ENCODE assay signal across 8 mouse cellular contexts in genomic region chr10:19933511-19934383, GRCm38 (mm10). TPM values are rescaled to one million over a fixed set of nuclear protein-coding genes. Genes with fewer than 3 reads are reported as not detected.
DNase-seq lines count a peak whose midpoint lies in the region; ATAC-seq and TF ChIP-seq lines count a peak whose summit lies in the region.

No protein-coding gene starts in this region.

- DNase-seq in cerebellum, adult 8-10 months: peak; percentile 88
- peak; percentile 57 to 65 for DNase-seq in frontal cortex, postnatal 14 days (ENCODE audit: low spot score in 2 of 2)
- peak; percentile 63 to 75 for DNase-seq in layer of hippocampus, postnatal 14 days (ENCODE audit: low spot score in 2 of 2)
- DNase-seq in lung, postnatal 0 days (ENCODE audit: low spot score): peak; percentile 87
- DNase-seq in ovary, adult 18-20 months (ENCODE audit: low spot score): peak; percentile 82
- peak; percentile 87 for DNase-seq in thymus, adult 2 months

- no peak overlapping the region for H3K27ac ChIP-seq in ES-Bruce4 (ENCODE audit: insufficient read depth, low read length)
- peak overlapping the region; percentile 67 for H3K27ac ChIP-seq in hindbrain, embryonic 12.5 days
- H3K27ac ChIP-seq in lung, postnatal 0 days (ENCODE audit: low read length): peak overlapping the region; percentile 72
- no peak overlapping the region for H3K27ac ChIP-seq in thymus, adult 2 months (ENCODE audit: control insufficient read depth, insufficient read depth, low read length)

- peak overlapping the region; percentile 93 for H3K4me3 ChIP-seq in ES-Bruce4 (ENCODE audit: low read depth, low read length)
- peak overlapping the region; percentile 83 for H3K4me3 ChIP-seq in hindbrain, embryonic 12.5 days
- H3K4me3 ChIP-seq in lung, postnatal 0 days (ENCODE audit: low read depth, low read length): peak overlapping the region; percentile 66
- peak overlapping the region; percentile 67 for H3K4me3 ChIP-seq in thymus, adult 2 months (ENCODE audit: control insufficient read depth, insufficient read depth, low read length)

- peak overlapping the region; percentile 67 for H3K9ac ChIP-seq in ES-Bruce4 (ENCODE audit: low read depth, poor library complexity, severe bottlenecking)
- H3K9ac ChIP-seq in hindbrain, embryonic 12.5 days: peak overlapping the region; percentile 70
- H3K9ac ChIP-seq in lung, postnatal 0 days (replicated peaks; ENCODE audit: low read depth): peak overlapping the region; percentile 41

- H3K9me3 ChIP-seq in ES-Bruce4 (replicated peaks; ENCODE audit: control insufficient read depth, insufficient read depth, low read length, poor library complexity, severe bottlenecking): no peaks in the 10 kb centered on the region
- H3K9me3 ChIP-seq in hindbrain, embryonic 12.5 days (replicated peaks): no peaks in the 10 kb centered on the region
- no peaks in the 10 kb centered on the region for H3K9me3 ChIP-seq in lung, postnatal 0 days (ENCODE audit: low read length)

- H3K4me1 ChIP-seq in ES-Bruce4 (ENCODE audit: control insufficient read depth, insufficient read depth, low read length): no peaks in the 10 kb centered on the region
- peaks cover 9% of the 10 kb centered on the region for H3K4me1 ChIP-seq in hindbrain, embryonic 12.5 days
- peaks cover 3% of the 10 kb centered on the region; the same call in 1 of the 2 replicates for H3K4me1 ChIP-seq in lung, postnatal 0 days (ENCODE audit: insufficient read depth, low read depth, low read length)
- H3K4me1 ChIP-seq in thymus, adult 2 months (replicated peaks; ENCODE audit: control insufficient read depth, insufficient read depth, low read length): peaks cover 13% of the 10 kb centered on the region

- peak overlapping the region; percentile 87 for H3K4me2 ChIP-seq in hindbrain, embryonic 12.5 days (replicated peaks)
- peak overlapping the region; percentile 83 for H3K4me2 ChIP-seq in lung, postnatal 0 days (replicated peaks; ENCODE audit: low read depth, low read length)

- TF ChIP-seq CTCF in ES-Bruce4 (IDR thresholded peaks at IDR 0.05; ENCODE audit: low read depth, low read length): peak; percentile 21
- TF ChIP-seq CTCF in lung, postnatal 0 days (IDR thresholded peaks at IDR 0.05): peak; percentile 56
- TF ChIP-seq CTCF in thymus, adult 2 months (IDR thresholded peaks at IDR 0.05; ENCODE audit: borderline replicate concordance, control insufficient read depth, extremely low read depth, insufficient read depth, low read length, poor library complexity): peak; percentile 76; the same call in 1 of the 2 replicates

- WGBS in hindbrain, embryonic 12.5 days: under 1% methylated on average over 90 of the region's 97 CpGs
- under 1% methylated on average over 62 of the region's 97 CpGs for WGBS in lung, postnatal 0 days
- WGBS in thymus, adult 2 months: under 1% methylated on average over 87 of the region's 97 CpGs

- H3K36me3 ChIP-seq in ES-Bruce4 (ENCODE audit: control insufficient read depth, insufficient read depth, low read length, poor library complexity, severe bottlenecking): no peaks in the 10 kb centered on the region
- H3K36me3 ChIP-seq in hindbrain, embryonic 12.5 days: no peaks in the 10 kb centered on the region
- H3K36me3 ChIP-seq in lung, postnatal 0 days (ENCODE audit: insufficient read depth, low read length): no peaks in the 10 kb centered on the region
- H3K36me3 ChIP-seq in thymus, adult 2 months (ENCODE audit: control insufficient read depth, insufficient read depth, low read length): no peaks in the 10 kb centered on the region

- TF ChIP-seq POLR2A in ES-Bruce4 (IDR thresholded peaks at IDR 0.05; ENCODE audit: insufficient read depth, low read length): no peak
- TF ChIP-seq POLR2A in thymus, adult 2 months (IDR thresholded peaks at IDR 0.05; ENCODE audit: control insufficient read depth, extremely low read depth, insufficient read depth, low read length, poor library complexity): no peak

- ATAC-seq in hindbrain, embryonic 12.5 days (ENCODE audit: low FRiP score): peak; percentile 87
- ATAC-seq in lung, postnatal 0 days: peak; percentile 91

- TF ChIP-seq EP300 in ES-Bruce4 (IDR thresholded peaks at IDR 0.05; ENCODE audit: insufficient read depth, low read depth, low read length): no peak
- no peak for TF ChIP-seq EP300 in lung, postnatal 0 days (IDR thresholded peaks at IDR 0.05)

- peaks cover 3% of the 10 kb centered on the region for H3K27me3 ChIP-seq in ES-Bruce4 (ENCODE audit: control insufficient read depth, insufficient read depth, low read length, poor library complexity, severe bottlenecking)
- H3K27me3 ChIP-seq in hindbrain, embryonic 12.5 days: peaks cover 50% of the 10 kb centered on the region
- peaks cover 5% of the 10 kb centered on the region; the same call in 1 of the 2 replicates for H3K27me3 ChIP-seq in lung, postnatal 0 days (replicated peaks; ENCODE audit: insufficient read depth, low read length)
- H3K27me3 ChIP-seq in thymus, adult 2 months (ENCODE audit: control insufficient read depth, insufficient read depth, low read length): no peaks in the 10 kb centered on the region

RNA-seq across cellular contexts. Expression of gene Map3k5, which starts 0.5 kb away (rescaled TPM):
- 9.7 and 10.7 TPM in 2 replicates for polyA plus RNA-seq in ES-Bruce4 (2011; ENCODE audit: insufficient read depth, insufficient read length, low read depth, missing spikeins)
- 1.3 TPM in 2 replicates for polyA plus RNA-seq in hindbrain, embryonic 12.5 days (2016; fragmentation: Nextera tagmentation; extraction: Ambion mirVana)
- total RNA-seq in layer of hippocampus, postnatal 14 days (2021): 10 to 100 TPM; 24.2 to 24.4 TPM
- polyA plus RNA-seq in lung, postnatal 0 days (2015; fragmentation: Nextera tagmentation; extraction: Ambion mirVana): 3.1 and 3.2 TPM in 2 replicates
- 2.9 and 3.5 TPM in 2 replicates for polyA plus RNA-seq in thymus, adult 2 months (2012; rRNA removed)

RNA-seq across cellular contexts. Expression of gene Pex7, which starts 26.3 kb away (rescaled TPM):
- 32.4 and 36.7 TPM in 2 replicates for polyA plus RNA-seq in ES-Bruce4 (2011; ENCODE audit: insufficient read depth, insufficient read length, low read depth, missing spikeins)
- 29.3 and 30.1 TPM in 2 replicates for polyA plus RNA-seq in hindbrain, embryonic 12.5 days (2016; fragmentation: Nextera tagmentation; extraction: Ambion mirVana)
- 10 to 100 TPM; 25.7 to 28.6 TPM for total RNA-seq in layer of hippocampus, postnatal 14 days (2021)
- 40.3 TPM in 2 replicates for polyA plus RNA-seq in lung, postnatal 0 days (2015; fragmentation: Nextera tagmentation; extraction: Ambion mirVana)
- polyA plus RNA-seq in thymus, adult 2 months (2012; rRNA removed): 26.1 and 27.2 TPM in 2 replicates

Comparison
In these comparisons a context has a peak if more than half of its experiments do, and no peak if none do; other contexts are left out.
1. H3K27ac ChIP-seq: peak in hindbrain, embryonic 12.5 days (single experiment) and lung, postnatal 0 days (single experiment); none in ES-Bruce4 (single experiment) and thymus, adult 2 months (single experiment).
2. CTCF ChIP-seq: peak in every context shown above with its lines; median percentile 76 in thymus, adult 2 months; 56 in lung, postnatal 0 days; 21 in ES-Bruce4.
3. Peak in every context shown above with its lines, with median percentiles within 50 percentile points of each other: H3K4me3 ChIP-seq, H3K9ac ChIP-seq and DNase-seq.